Mouse (Mus musculus) megakaryocyte, embryonic 14.5 days (primary cell): ENCODE measurements around the gene Krt7. TPM values are rescaled to one million over a fixed set of nuclear protein-coding genes. Genes with fewer than 3 reads are reported as not detected.

Experiments
- H3K27me3 ChIP-seq: replicated peaks from 2 replicates; pipeline ENCODE3; 2012; ENCODE audit warnings: inconsistent platforms
- H3K36me3 ChIP-seq: replicated peaks from 2 replicates; pipeline ENCODE3; 2012; ENCODE audit warnings: low read length, inconsistent platforms, mixed read lengths
- H3K4me1 ChIP-seq: 2 replicates; pipeline ENCODE4 v1.6.1; 2012; ENCODE audit warnings: inconsistent platforms
- H3K4me3 ChIP-seq: replicated peaks from 2 replicates; pipeline ENCODE3; 2012; ENCODE audit warnings: moderate library complexity, mild to moderate bottlenecking, inconsistent platforms
- H3K9me3 ChIP-seq: 2 replicates; pipeline ENCODE4 v1.6.1; 2012; ENCODE audit warnings: inconsistent platforms
- FLI1 ChIP-seq: IDR thresholded peaks from 2 replicates; pipeline ENCODE4 v1.6.1; 2012; ENCODE audit warnings: low read length, inconsistent platforms, mixed read lengths
- GATA1 ChIP-seq: IDR thresholded peaks from 3 replicates; pipeline ENCODE4 v1.6.1; 2012; ENCODE audit warnings: mixed read lengths, low read length, inconsistent platforms, borderline replicate concordance
- polyA plus RNA-seq: library from polyadenylated mRNA; stranded (reverse); fragments of >175 nt; gene quantifications from 2 replicates; pipeline ENCODE4 v1.2.3, GENCODE M21; 2012; ENCODE audit warnings: low replicate concordance; ENCODE audit not compliant: insufficient read depth

The Krt7 gene
- polyA plus RNA-seq, 1 experiment: not detected

DNA sequence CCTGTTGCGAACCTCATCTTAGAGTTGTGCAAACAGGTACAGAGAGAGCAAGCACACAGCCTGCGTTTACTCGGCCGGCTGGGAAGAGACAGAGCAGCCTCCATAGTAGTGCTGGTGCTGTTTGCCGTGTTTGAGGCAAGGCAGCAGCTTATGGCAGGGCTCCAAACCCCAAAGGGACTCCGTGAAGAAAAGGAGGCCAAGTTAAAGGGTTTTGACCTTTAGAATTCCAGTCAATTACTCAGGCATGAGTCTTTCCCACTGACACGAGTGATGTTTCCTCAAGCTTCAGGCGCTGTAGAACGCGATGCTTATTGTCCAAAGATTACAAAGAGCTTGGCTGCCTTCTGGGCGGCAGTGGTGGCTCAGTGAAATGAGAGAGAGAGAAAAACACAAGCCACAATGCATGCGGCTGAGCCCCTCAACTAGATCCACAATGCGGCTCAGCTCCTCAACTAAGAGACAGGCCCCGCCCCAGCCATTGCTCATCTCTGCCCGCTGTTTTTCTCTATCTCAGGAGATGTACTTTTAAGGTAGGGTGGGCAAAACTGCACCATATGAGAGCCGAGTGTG, 47.6 kb downstream of the Krt7 start:
- TF ChIP-seq FLI1 (no peak), GATA1 (no peak)
- Histone ChIP-seq H3K9me3 (peaks cover 24% of the 10 kb centered on the region), H3K27me3 (peaks cover 55% of the 10 kb centered on the region), H3K36me3 (no peaks in the 10 kb centered on the region), H3K4me3 (no peak overlapping the region), H3K4me1 (peaks cover under 1% of the 10 kb centered on the region; the same call in 1 of the 2 replicates)

DNA sequence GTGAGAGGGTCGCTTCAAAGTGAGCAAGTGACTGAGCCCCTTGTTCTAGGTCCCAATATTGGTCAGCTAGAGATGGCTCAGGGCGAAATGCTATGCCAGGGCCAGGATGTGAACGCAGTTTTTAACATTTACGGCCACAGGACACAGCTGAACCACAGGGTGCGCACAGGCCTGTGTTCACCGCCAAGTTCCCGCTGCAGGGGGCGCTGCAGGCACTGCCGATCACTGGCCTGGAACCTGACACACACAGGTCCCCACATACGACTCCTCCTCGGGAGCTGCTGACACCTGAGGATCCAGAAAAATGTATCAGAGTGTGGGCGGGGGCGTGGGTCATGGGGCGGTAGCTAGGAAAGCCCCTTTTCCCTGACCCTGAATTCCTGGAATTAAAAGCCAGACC, 48.4 kb downstream of the Krt7 start:
- Histone ChIP-seq H3K4me3 (no peak overlapping the region), H3K36me3 (no peaks in the 10 kb centered on the region), H3K27me3 (peaks cover 54% of the 10 kb centered on the region), H3K9me3 (peaks cover 24% of the 10 kb centered on the region), H3K4me1 (no peaks in the 10 kb centered on the region)
- no peak for TF ChIP-seq FLI1
- TF ChIP-seq GATA1: no peak

- H3K27me3 ChIP-seq: peaks cover 38% of the 10 kb centered on the region
- H3K9me3 ChIP-seq: no peaks in the 10 kb centered on the region
- no peaks in the 10 kb centered on the region for H3K36me3 ChIP-seq
- H3K4me1 ChIP-seq: no peaks in the 10 kb centered on the region
- no peak within 1 kb of the TSS for H3K4me3 ChIP-seq
- TF ChIP-seq GATA1 (no peak), FLI1 (no peak)
These were observed 52.8 kb downstream of the Krt7 start, which contains the start of gene Krt81 for GRCm38 (mm10) chr15:101463651-101464050. Gene Krt81 (minus strand): TSS chr15:101463751.

GRCm38 (mm10) chr15:101469093-101469492, 58.2 kb downstream of the Krt7 start:
- Histone ChIP-seq H3K27me3 (peaks cover 16% of the 10 kb centered on the region), H3K4me1 (no peaks in the 10 kb centered on the region), H3K4me3 (no peak overlapping the region), H3K9me3 (no peaks in the 10 kb centered on the region), H3K36me3 (no peaks in the 10 kb centered on the region)
- no peak for TF ChIP-seq GATA1
- no peak for TF ChIP-seq FLI1

- Histone ChIP-seq H3K27me3 (peaks cover 29% of the 10 kb centered on the region), H3K36me3 (no peaks in the 10 kb centered on the region), H3K9me3 (no peaks in the 10 kb centered on the region), H3K4me3 (no peak within 1 kb of the TSS), H3K4me1 (no peaks in the 10 kb centered on the region)
- no peak for TF ChIP-seq GATA1
- no peak for TF ChIP-seq FLI1
These were observed 62.2 kb downstream of the Krt7 start, which contains the start of gene Krt86 for GRCm38 (mm10) chr15:101472952-101473528. Gene Krt86 (plus strand): TSS chr15:101473478.

DNA sequence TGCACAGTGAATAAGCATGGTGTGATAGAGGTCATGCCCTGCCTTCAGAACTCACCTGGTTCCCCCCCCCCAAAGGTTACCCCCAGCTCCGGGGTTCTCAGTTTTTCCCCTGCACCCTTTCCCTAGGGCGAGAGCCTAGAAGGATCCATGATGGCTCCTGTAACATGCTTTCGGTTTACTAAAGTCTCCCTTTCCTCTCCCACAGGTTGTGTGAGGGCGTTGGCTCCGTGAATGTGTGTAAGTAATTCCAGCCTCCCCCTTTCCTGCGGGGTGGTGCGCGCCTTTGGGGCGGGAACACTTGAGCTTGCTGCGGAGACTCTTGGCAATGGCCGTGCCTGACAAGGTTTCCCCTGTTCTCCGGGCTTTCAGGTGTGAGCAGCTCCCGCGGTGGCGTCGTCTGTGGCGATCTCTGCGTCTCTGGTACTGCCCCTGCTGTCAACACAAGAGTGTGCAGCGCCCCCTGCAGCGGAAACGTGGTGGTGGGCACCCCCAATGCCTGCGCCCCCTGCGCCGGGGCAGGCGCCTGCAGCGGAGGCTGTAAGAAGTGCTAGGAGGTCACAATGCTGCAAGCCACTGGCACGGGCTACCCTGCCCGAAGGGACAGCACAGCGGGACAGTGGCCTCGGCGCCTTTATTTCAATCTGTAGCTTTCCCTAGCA, 68.3 kb downstream of the Krt7 start:
- Histone ChIP-seq H3K36me3 (no peaks in the 10 kb centered on the region), H3K9me3 (no peaks in the 10 kb centered on the region), H3K27me3 (peaks cover 79% of the 10 kb centered on the region), H3K4me1 (peaks cover 14% of the 10 kb centered on the region; the same call in 1 of the 2 replicates), H3K4me3 (peak overlapping the region; percentile 65)
- TF ChIP-seq GATA1 (no peak), FLI1 (no peak)

DNA sequence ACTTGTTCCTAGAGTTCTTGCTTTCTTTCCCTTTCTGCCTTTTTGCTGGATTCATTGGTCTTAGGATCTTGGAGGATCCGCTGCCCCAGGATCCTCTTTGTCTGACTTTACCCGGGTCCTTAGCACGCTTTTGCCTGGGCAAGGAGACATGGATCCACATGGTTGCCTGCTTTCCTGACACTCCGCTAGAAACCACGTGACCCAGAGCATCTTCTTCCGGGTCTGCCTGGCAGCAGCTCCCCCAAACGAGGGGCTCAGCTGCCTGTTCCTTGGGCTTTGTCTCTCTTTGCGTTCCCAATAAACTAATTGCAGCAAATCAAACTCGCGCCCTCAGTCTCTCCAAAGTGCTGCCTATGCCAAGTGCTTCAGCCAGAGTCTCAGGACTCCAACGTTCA, 68.8 kb downstream of the Krt7 start:
- Histone ChIP-seq H3K27me3 (peaks cover 83% of the 10 kb centered on the region), H3K4me3 (no peak overlapping the region), H3K36me3 (no peaks in the 10 kb centered on the region), H3K4me1 (peaks cover 19% of the 10 kb centered on the region), H3K9me3 (no peaks in the 10 kb centered on the region)
- no peak for TF ChIP-seq GATA1
- no peak for TF ChIP-seq FLI1

Other genes starting within 250 kb of the Krt7 start
- gene Acvr1b, start 237.0 kb upstream of the Krt7 start, polyA plus RNA-seq: 6.1 and 8.2 TPM in 2 replicates
- 0.47 TPM in 1 of 2 replicates, not detected in the other for gene Grasp, start 186.9 kb upstream of the Krt7 start, polyA plus RNA-seq
- 2.9 and 6.8 TPM in 2 replicates for gene Nr4a1, start 156.8 kb upstream of the Krt7 start, polyA plus RNA-seq
- gene Atg101, start 126.8 kb upstream of the Krt7 start, polyA plus RNA-seq: 36.9 and 65.9 TPM in 2 replicates
- 2.1 TPM in 1 of 2 replicates, not detected in the other for gene 6030408B16Rik, start 117.8 kb upstream of the Krt7 start, polyA plus RNA-seq
- 0.63 TPM in 1 of 2 replicates, not detected in the other for gene Krt80, start 40.9 kb upstream of the Krt7 start, polyA plus RNA-seq
- gene Krt87, start 27.8 kb downstream of the Krt7 start, polyA plus RNA-seq: not detected in 2 replicates
- gene Krt88, start 36.7 kb downstream of the Krt7 start, polyA plus RNA-seq: 2.8 TPM in 1 of 2 replicates, not detected in the other
- not detected in 2 replicates for gene Krt81, start 52.7 kb downstream of the Krt7 start, polyA plus RNA-seq
- gene Krt86, start 62.4 kb downstream of the Krt7 start, polyA plus RNA-seq: not detected in 2 replicates
- gene Krt83, start 80.5 kb downstream of the Krt7 start, polyA plus RNA-seq: not detected in 2 replicates
- gene Gm49425, start 106.2 kb downstream of the Krt7 start, polyA plus RNA-seq: not detected in 2 replicates
- gene Krt84, start 121.8 kb downstream of the Krt7 start, polyA plus RNA-seq: not detected in 2 replicates
- gene Krt82, start 139.6 kb downstream of the Krt7 start, polyA plus RNA-seq: not detected in 2 replicates
- not detected in 2 replicates for gene Krt90, start 151.9 kb downstream of the Krt7 start, polyA plus RNA-seq
- not detected in 2 replicates for gene Krt75, start 162.9 kb downstream of the Krt7 start, polyA plus RNA-seq
- not detected in 2 replicates for gene Gm5414, start 217.1 kb downstream of the Krt7 start, polyA plus RNA-seq
- gene Gm5478, start 236.3 kb downstream of the Krt7 start, polyA plus RNA-seq: not detected in 2 replicates